Mouse (Mus musculus) spleen, adult 2 months (tissue): ENCODE measurements around the gene Milr1. TPM values are rescaled to one million over a fixed set of nuclear protein-coding genes. Genes with fewer than 3 reads are reported as not detected.

Experiments
- DNase-seq, 2 experiments: peaks; one replicate each; pipeline versions ENCODE4 v3.0.0 to v3.0.0-alpha.2; 2012 to 2021; ENCODE audit warnings: low spot score in 2 of 2, low read depth in 1 of 2
- H3K27ac ChIP-seq: fragments of 200-500 bp; 2 replicates; pipeline ENCODE4 v1.5.1; 2012; ENCODE audit warnings: low read length, inconsistent platforms; ENCODE audit not compliant: insufficient read depth
- H3K27me3 ChIP-seq: fragments of 200-500 bp; 2 replicates; pipeline ENCODE4 v1.6.1; 2012; ENCODE audit warnings: mild to moderate bottlenecking, moderate library complexity, low read length, inconsistent platforms; ENCODE audit not compliant: control insufficient read depth, insufficient read depth
- H3K36me3 ChIP-seq: fragments of 200-500 bp; 2 replicates; pipeline ENCODE4 v1.6.1; 2012; ENCODE audit warnings: mild to moderate bottlenecking, low read length, inconsistent platforms; ENCODE audit not compliant: control insufficient read depth, insufficient read depth
- H3K4me1 ChIP-seq: fragments of 200-500 bp; 2 replicates; pipeline ENCODE4 v1.6.1; 2011; ENCODE audit warnings: inconsistent platforms; ENCODE audit not compliant: control insufficient read depth, insufficient read depth, insufficient read length
- H3K4me3 ChIP-seq: fragments of 200-500 bp; 2 replicates; pipeline ENCODE4 v1.5.1; 2011; ENCODE audit warnings: mild to moderate bottlenecking, inconsistent platforms; ENCODE audit not compliant: insufficient read depth, insufficient read length; ENCODE audit errors: extremely low read depth
- CTCF ChIP-seq: fragments of 200-500 bp; IDR thresholded peaks from 2 replicates; pipeline ENCODE4 v1.5.1; 2011; ENCODE audit warnings: mild to moderate bottlenecking, inconsistent platforms; ENCODE audit not compliant: insufficient read depth, insufficient read length, insufficient replicate concordance; ENCODE audit errors: extremely low read depth
- POLR2A ChIP-seq: fragments of 200-500 bp; IDR thresholded peaks from 2 replicates; pipeline ENCODE4 v1.6.1; 2011; ENCODE audit warnings: low read depth, low read length, inconsistent platforms
- WGBS: fragments of 180-500 bp; shearing (Covaris S2); methylation state at CpG from one replicate; pipeline ENCODE4 v1.1.7; 2018; 5-methylcytosine and 5-hydroxymethylcytosine counted together
- polyA plus RNA-seq: library from polyadenylated mRNA; depleted of rRNA; stranded (reverse); fragments of >200 nt; gene quantifications from 2 replicates; pipeline ENCODE4 v1.2.3, GENCODE M21; 2012

Gene Milr1
- polyA plus RNA-seq, 1 experiment, result 4.2 TPM

DNA sequence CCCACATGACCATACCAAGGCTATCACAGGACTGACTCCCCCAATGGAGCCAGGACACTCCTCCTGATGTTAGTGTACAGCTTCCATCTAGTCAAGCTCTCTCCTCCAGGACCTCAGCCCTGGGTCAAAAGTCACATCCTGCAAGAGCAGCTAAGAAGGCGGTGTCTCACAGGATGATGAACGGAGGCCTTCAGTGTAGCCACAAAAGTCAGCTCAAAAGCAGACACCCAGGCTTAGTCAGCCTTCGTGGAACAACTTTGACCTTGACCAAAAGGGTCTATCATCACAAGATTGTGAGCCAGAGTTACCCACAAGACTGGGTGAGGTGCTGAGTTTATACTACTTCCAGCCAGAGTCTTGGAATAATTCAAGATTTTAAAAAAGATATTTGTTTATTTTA lies 43.2 kb upstream of the Milr1 start:
- H3K4me1 ChIP-seq, result no peaks in the 10 kb centered on the region
- no peaks in the 10 kb centered on the region for H3K27me3 ChIP-seq
- peaks cover 34% of the 10 kb centered on the region for H3K36me3 ChIP-seq
- H3K27ac ChIP-seq, result no peak overlapping the region
- no peak for TF ChIP-seq CTCF
- TF ChIP-seq POLR2A, result no peak
- H3K4me3 ChIP-seq, result no peak overlapping the region
- 79% methylated on average over 3 of the region's 3 CpGs for WGBS
- no peak for DNase-seq

- Histone ChIP-seq H3K27ac (no peak overlapping the region), H3K36me3 (peaks cover 38% of the 10 kb centered on the region), H3K4me1 (no peaks in the 10 kb centered on the region), H3K27me3 (no peaks in the 10 kb centered on the region), H3K4me3 (no peak overlapping the region)
- 88% methylated on average over 15 of the region's 15 CpGs for WGBS
- no peak for DNase-seq
- TF ChIP-seq CTCF (no peak), POLR2A (no peak)
Measured at GRCm38 (mm10) chr11:106709227-106709985, 41.6 kb upstream of the Milr1 start.

DNA sequence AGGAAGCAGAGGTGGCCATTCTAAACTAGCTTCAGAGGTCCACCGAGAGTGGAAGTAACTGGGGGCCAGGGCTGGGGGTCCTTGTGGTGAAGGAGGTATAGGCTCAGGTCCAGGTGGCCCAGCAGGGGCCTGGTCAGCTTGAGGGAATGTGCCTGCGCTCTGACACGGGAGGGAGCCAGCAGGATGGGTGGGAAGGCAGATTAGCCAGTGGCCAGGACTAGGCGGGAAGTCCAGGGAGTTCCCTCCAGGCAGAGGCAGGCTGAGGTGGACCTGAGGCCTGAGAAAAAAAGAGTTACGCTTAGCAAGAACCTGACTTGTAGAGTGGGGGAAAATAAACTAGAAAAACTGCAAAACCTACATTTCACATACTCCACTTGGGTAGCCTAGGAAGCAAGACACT lies 40.2 kb upstream of the Milr1 start:
- Histone ChIP-seq H3K4me1 (no peaks in the 10 kb centered on the region), H3K4me3 (no peak overlapping the region), H3K27me3 (no peaks in the 10 kb centered on the region), H3K27ac (no peak overlapping the region), H3K36me3 (peaks cover 41% of the 10 kb centered on the region)
- no peak for TF ChIP-seq POLR2A
- no peak for TF ChIP-seq CTCF
- DNase-seq, result no peak
- WGBS, result 90% methylated on average over 5 of the region's 5 CpGs

DNA sequence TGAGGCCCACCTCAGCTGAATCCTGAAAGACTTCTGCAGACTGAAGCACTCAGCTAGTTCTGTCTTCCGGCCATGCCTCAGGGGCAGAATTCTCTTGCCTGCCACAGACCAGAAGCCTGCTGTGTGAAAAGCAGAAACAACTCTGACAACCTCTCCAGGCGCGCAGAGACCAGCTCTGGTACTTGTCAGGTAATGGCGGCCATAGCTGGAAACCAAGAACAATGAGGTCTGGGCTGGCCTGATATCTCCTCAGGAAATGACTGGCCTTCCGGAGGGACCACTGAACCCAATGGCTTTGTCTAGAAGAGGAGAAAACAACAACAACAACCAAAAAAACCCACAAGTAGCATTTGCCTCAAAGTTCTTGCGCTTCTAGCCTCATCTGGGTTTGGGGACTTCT lies 36.0 kb upstream of the Milr1 start:
- Histone ChIP-seq H3K4me1 (no peaks in the 10 kb centered on the region; the same call in 1 of the 2 replicates), H3K27ac (peak overlapping the region; percentile 29), H3K27me3 (no peaks in the 10 kb centered on the region), H3K36me3 (peaks cover 31% of the 10 kb centered on the region), H3K4me3 (no peak overlapping the region)
- WGBS, result 65% methylated on average over 6 of the region's 6 CpGs
- TF ChIP-seq CTCF (no peak), POLR2A (no peak)
- DNase-seq, result no peak

DNA sequence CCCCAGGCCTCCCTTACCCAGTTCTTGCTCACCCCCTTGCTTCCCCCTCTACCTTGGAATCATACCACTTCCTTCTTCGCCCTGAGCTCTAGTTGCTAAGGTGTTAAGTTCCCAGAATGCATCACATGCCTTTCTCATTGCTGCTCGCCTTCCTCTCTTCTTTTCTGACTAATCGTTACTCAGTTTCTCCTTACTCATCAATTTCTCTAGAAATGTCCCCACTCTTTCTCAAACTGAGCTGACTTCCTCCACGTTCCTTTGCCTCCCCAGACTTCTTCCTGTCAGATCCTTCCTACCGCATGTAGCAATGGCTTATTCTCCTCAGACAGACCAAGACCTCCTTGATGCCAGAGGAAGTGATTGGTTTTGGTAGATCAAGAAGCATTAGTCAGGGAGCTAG lies 34.5 kb upstream of the Milr1 start:
- 43% methylated on average over 5 of the region's 5 CpGs for WGBS
- TF ChIP-seq POLR2A (no peak), CTCF (no peak)
- H3K27ac ChIP-seq, result no peak overlapping the region
- no peaks in the 10 kb centered on the region for H3K27me3 ChIP-seq
- no peak overlapping the region for H3K4me3 ChIP-seq
- H3K36me3 ChIP-seq, result peaks cover 25% of the 10 kb centered on the region
- H3K4me1 ChIP-seq, result no peaks in the 10 kb centered on the region; the same call in 1 of the 2 replicates
- DNase-seq, result no peak

GRCm38 (mm10) chr11:106720379-106720778 lies 30.6 kb upstream of the Milr1 start:
- no peak for TF ChIP-seq POLR2A
- TF ChIP-seq CTCF, result no peak
- no peak for DNase-seq
- WGBS, result 90% methylated on average over 8 of the region's 8 CpGs

GRCm38 (mm10) chr11:106722831-106723361 lies 28.1 kb upstream of the Milr1 start:
- Histone ChIP-seq H3K4me1 (no peaks in the 10 kb centered on the region), H3K27me3 (no peaks in the 10 kb centered on the region), H3K36me3 (peaks cover 12% of the 10 kb centered on the region), H3K27ac (no peak overlapping the region), H3K4me3 (no peak overlapping the region)
- TF ChIP-seq CTCF, result no peak
- no peak for TF ChIP-seq POLR2A
- DNase-seq, result no peak
- 40% methylated on average over 7 of the region's 7 CpGs for WGBS

More at GRCm38 (mm10) chr11:106720379-106720778, 30.6 kb upstream of the Milr1 start:
- Histone ChIP-seq H3K27me3 (no peaks in the 10 kb centered on the region), H3K27ac (no peak overlapping the region), H3K4me1 (no peaks in the 10 kb centered on the region; the same call in 1 of the 2 replicates), H3K36me3 (peaks cover 12% of the 10 kb centered on the region), H3K4me3 (no peak overlapping the region)
